Mouse (Mus musculus): Measurements from ENCODE around the gene Il16.

DNA sequence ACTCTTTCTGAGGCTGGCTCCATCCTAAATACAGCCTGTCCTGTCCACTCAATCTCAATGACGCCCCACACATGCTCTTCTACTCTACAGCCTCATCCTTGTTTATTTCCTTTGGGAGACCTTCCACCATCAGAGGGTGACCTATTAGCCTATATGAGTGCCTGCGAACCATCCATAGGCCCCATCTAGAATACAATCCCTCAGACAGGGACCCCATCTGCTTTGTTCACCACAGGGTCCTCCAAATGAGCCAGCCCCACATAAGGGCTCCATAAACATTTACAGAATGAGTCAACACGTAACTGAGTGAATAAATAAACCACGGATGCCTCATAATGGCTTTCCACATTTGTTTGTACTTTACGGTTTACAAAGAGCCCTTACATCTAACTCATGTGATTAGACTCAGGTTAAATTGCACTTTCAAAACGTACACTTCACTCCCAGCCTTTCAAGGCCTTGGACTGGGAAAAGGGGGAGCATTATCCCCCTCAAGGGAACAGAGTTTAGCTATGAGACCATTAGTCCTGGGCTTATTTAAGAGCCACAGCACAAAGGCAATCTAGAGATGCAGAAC lies 7.5 kb downstream of the Il16 start:
- TF ChIP-seq GATA1 (IDR thresholded peaks at IDR 0.05; ENCODE audit: low read length) (no peak), TAL1 (IDR thresholded peaks at IDR 0.05; ENCODE audit: low read length) (no peak)
